Mouse (Mus musculus): ENCODE measurements at regions not wholly inside any gene's neighbourhood (a gene's known extent, or its start where the extent isn't known, plus 50 kb on each side); places are given as distances from the start of the nearest gene placed in this dataset.

GRCm38 (mm10) chr15:45453797-45454196 is 5319.6 kb downstream of the 9330182O14Rik start:
- DNase-seq: peak; percentile 97

DNA sequence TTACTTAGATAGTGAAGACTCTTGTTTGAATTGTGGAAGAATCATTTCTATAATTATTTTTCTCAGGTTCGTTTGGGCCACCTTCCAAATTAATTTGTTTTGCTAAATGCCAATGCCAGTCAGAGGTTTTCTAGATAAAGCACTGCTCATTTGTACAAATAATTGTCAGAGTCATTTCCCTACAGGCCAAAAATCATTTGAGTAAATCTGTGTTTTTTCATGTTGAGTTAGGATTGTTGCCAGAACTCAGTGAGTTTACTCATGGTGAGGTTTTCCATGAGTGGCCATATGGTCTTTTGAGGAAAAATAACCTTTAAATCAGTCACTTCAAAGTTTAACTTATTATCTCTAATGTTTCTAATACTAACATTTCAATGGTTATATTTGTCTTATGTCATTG is 5336.3 kb downstream of the 9330182O14Rik start:
- DNase-seq: peak; percentile 45

DNA sequence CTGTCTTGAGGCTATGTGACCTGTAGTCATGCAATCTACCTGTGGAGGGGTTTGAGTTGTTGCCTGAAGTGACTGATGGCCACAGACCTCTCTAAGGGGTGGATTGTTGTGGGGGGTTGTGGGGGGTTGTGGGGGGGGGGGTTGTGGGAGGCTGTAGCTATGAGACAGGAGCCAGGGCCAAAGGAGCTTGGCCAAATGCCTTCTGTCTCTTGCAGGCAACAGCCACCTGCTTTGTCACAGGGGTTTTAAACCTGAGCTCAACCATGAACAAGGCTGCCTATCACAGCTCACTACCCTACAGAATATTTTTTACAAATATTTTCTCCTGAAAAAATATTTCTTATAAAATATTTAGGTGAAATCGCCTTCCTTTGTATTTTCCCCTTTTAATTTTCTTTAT is 5339.0 kb downstream of the 9330182O14Rik start:
- no peak for DNase-seq

DNA sequence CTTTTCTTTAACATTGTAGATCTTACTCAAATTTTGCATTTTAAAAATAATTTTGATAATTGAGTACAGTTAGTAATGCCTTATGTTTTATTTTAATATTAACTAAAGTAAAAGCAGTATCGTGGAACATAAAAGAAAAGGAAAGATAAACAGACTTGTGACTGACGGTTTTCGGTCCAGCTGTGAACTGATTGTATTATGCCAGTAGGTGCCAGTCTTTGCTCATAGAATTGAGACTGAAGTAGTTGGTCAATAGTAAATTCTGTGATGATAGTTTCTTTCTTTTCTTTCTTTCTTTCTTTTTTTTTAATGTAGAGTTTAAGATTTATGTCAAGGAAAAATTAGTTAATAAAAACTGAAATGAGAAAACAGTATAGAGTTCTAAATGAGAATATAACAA is 5376.1 kb downstream of the 9330182O14Rik start:
- DNase-seq: no peak
